Mouse (Mus musculus) midbrain, postnatal 0 days (tissue): ENCODE results near the gene Senp1. TPM values are rescaled to one million over a fixed set of nuclear protein-coding genes. Genes with fewer than 3 reads are reported as not detected.

Experiments
- ATAC-seq: fragments of 200-750 bp; cut with Nextera tagmentation; 2 replicates; pipeline ENCODE4 v1.8.0; 2017; ENCODE audit warnings: moderate number of reproducible peaks, mild to moderate bottlenecking, moderate TSS enrichment, moderate library complexity; ENCODE audit not compliant: low FRiP score
- DNase-seq: peaks from one replicate; pipeline ENCODE4 v3.0.0-alpha.2; 2015; ENCODE audit warnings: low spot score
- H3K27ac ChIP-seq: fragments of 300-500 bp; sonication (generic); 2 replicates; pipeline ENCODE4 v1.5.1; 2014; ENCODE audit warnings: low read depth, mild to moderate bottlenecking, low read length, mixed read lengths
- H3K27me3 ChIP-seq: fragments of 300-500 bp; sonication (generic); 2 replicates; pipeline ENCODE4 v1.6.1; 2014; ENCODE audit warnings: low read length, control low read depth, mixed read lengths; ENCODE audit not compliant: insufficient read depth
- H3K36me3 ChIP-seq: fragments of 300-500 bp; sonication (generic); 2 replicates; pipeline ENCODE4 v1.6.1; 2014; ENCODE audit warnings: low read length, control low read depth, mixed read lengths; ENCODE audit not compliant: insufficient read depth
- H3K4me1 ChIP-seq: fragments of 300-500 bp; sonication (generic); 2 replicates; pipeline ENCODE4 v1.6.1; 2014; ENCODE audit warnings: mild to moderate bottlenecking, control low read depth, antibody characterized with exemption, low read length, mixed read lengths; ENCODE audit not compliant: insufficient read depth
- H3K4me2 ChIP-seq: fragments of 300-500 bp; sonication (generic); 2 replicates; pipeline ENCODE4 v1.6.1; 2014; ENCODE audit warnings: low read depth, mild to moderate bottlenecking, low read length, mixed read lengths; ENCODE audit not compliant: poor library complexity, severe bottlenecking
- H3K4me3 ChIP-seq: fragments of 300-500 bp; sonication (generic); 2 replicates; pipeline ENCODE4 v1.5.1; 2014; ENCODE audit warnings: low read depth, mild to moderate bottlenecking, low read length, moderate library complexity
- H3K9ac ChIP-seq: fragments of 300-500 bp; sonication (generic); replicated peaks from 2 replicates; pipeline ENCODE4 v1.6.1; 2014; ENCODE audit warnings: mild to moderate bottlenecking, low read length, moderate library complexity, mixed read lengths; ENCODE audit not compliant: poor library complexity, severe bottlenecking
- H3K9me3 ChIP-seq: fragments of 300-500 bp; sonication (generic); 2 replicates; pipeline ENCODE4 v1.6.1; 2016; ENCODE audit warnings: low read length, control low read depth
- CTCF ChIP-seq: IDR thresholded peaks from 2 replicates; pipeline ENCODE4 v1.5.1; 2016; ENCODE audit warnings: antibody characterized with exemption, mild to moderate bottlenecking
- WGBS: fragments of 180-500 bp; shearing (Covaris S2); extraction: QIAGEN DNeasy Blood & Tissue Kit; methylation state at CpG from one replicate; pipeline ENCODE4 v1.1.7; 2014; 5-methylcytosine and 5-hydroxymethylcytosine counted together
- polyA plus RNA-seq: library from polyadenylated mRNA; unstranded; fragments of >200 nt; fragmentation: Nextera tagmentation; extraction: Ambion mirVana; gene quantifications from 2 replicates; pipeline ENCODE4 v1.2.1, GENCODE M21; 2015
- total RNA-seq: library from RNA; depleted of rRNA; stranded (reverse); fragments of >200 nt; gene quantifications from 2 replicates; pipeline ENCODE4 v1.2.3, GENCODE M21; 2014

Senp1 gene
- total and polyA plus RNA-seq, 2 experiments from 2014 or later: 12.1 to 18.2 TPM

DNA sequence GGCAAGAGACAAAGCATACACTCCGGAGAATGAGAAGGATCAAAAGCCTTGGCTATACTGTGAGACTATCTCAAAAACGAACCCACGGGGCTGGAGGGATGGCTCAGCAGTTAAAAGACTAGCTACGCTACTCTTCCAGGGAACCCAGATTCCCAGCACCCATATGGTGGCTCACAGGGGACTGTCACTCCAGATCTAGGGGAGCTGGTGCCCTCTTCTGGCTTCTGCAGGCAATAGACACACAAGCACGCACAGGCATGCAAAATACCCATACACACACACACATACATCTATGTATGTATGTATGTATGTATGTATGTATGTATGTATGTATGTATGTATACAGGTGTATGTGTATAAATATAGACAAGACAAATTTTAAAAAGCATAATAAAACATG is 57.0 kb downstream of the Senp1 start:
- Histone ChIP-seq H3K27me3 (no peaks in the 10 kb centered on the region), H3K4me3 (no peak overlapping the region), H3K9ac (no peak overlapping the region), H3K4me1 (no peaks in the 10 kb centered on the region), H3K36me3 (peaks cover 23% of the 10 kb centered on the region), H3K27ac (no peak overlapping the region), H3K9me3 (no peaks in the 10 kb centered on the region), H3K4me2 (no peak overlapping the region)
- no peak for DNase-seq
- WGBS: 94% methylated on average over 5 of the region's 5 CpGs
- ATAC-seq: no peak
- peak; percentile 21; the same call in 1 of the 2 replicates for TF ChIP-seq CTCF

DNA sequence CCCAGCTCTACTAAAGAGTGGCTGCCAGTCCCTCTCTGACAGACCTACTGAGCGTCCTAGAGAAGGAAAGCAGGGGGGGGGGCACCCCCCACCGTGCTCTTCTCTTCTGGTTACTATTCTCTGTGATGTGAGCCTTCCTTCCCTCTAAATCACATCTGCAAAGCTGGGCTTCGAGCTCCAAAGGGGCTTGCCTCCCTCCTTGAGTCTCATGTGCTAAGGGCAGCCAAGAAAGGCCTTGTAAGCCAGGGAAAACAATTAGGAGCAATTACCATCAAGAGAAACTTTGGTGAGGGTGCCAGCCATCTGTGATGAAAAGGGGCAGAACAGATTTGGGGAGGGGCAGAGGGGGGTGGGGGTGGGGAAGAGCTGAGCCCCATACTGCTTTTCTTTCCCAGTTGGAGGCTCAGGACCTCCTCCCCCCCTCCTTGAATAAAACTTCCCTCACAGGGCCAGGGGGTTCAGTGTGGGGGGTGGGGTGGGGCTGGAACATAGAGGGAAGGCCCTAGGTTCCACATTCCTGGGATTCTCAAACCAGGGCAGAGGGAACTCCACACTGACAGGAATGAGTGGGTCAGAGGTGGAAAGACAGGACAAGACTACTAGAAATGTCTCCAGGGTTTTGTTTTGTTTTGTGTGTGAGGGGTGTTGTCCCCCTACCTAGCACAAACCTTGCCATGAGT is 58.3 kb downstream of the Senp1 start:
- H3K4me2 ChIP-seq: no peak overlapping the region
- no peak for DNase-seq
- no peak for TF ChIP-seq CTCF
- no peak overlapping the region; the same call in 1 of the 2 replicates for H3K9ac ChIP-seq
- H3K9me3 ChIP-seq: no peaks in the 10 kb centered on the region
- no peak for ATAC-seq
- no peak overlapping the region for H3K4me3 ChIP-seq
- peaks cover 14% of the 10 kb centered on the region for H3K36me3 ChIP-seq
- H3K27me3 ChIP-seq: no peaks in the 10 kb centered on the region
- WGBS: 13% methylated on average over 3 of the region's 3 CpGs
- H3K4me1 ChIP-seq: no peaks in the 10 kb centered on the region
- H3K27ac ChIP-seq: no peak overlapping the region

DNA sequence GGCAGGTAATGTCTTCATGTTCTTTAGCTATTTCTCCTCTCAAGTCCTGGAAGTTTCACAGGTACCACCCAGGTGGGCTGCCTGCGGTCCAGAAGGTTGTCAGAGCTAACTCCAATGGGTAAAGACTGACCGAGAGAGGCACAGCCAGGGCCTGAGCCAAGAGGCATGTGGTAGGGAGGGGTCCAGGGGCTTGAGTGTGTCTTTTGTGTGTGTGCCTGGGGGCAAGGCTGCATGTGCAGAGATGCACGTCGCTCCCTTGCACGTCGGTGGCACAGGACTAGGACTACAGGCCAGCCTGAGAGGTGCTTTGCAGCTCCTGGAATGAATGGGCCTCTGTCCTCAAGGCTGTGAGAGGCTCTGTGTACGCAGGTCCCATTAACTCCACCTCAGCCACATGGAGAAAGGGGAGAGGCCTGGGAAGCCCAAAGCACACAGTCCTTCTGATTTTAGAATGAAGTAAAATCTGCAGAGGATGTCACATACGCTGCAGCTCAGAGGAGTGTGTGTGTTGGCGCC is 60.3 kb downstream of the Senp1 start:
- no peaks in the 10 kb centered on the region; the same call in 1 of the 2 replicates for H3K36me3 ChIP-seq
- H3K9ac ChIP-seq: no peak overlapping the region
- TF ChIP-seq CTCF: no peak
- H3K4me3 ChIP-seq: no peak overlapping the region
- 73% methylated on average over 9 of the region's 9 CpGs for WGBS
- H3K27me3 ChIP-seq: no peaks in the 10 kb centered on the region
- no peaks in the 10 kb centered on the region for H3K4me1 ChIP-seq
- ATAC-seq (no peak), DNase-seq (no peak)
- H3K9me3 ChIP-seq: no peaks in the 10 kb centered on the region
- no peak overlapping the region for H3K4me2 ChIP-seq
- no peak overlapping the region for H3K27ac ChIP-seq

DNA sequence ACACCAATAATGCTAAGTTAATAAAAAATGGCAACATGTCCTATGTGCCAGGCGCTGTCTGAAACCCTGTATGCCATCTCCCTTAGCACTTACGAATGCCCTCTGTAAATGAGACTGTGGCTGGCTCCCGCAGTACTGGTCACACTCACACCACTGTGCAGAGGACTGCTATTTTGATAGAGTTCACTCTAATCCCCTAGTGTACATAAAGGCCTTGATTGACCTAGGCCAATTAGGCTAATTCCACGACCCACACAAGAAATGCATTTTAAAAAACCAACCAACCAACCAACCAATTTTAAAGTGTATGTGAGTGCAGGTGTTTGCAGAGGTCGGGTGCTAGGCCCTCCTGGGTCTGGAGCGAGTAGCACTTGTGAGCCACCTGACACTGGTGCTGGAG is 63.7 kb downstream of the Senp1 start:
- no peak overlapping the region for H3K4me2 ChIP-seq
- ATAC-seq: no peak

DNA sequence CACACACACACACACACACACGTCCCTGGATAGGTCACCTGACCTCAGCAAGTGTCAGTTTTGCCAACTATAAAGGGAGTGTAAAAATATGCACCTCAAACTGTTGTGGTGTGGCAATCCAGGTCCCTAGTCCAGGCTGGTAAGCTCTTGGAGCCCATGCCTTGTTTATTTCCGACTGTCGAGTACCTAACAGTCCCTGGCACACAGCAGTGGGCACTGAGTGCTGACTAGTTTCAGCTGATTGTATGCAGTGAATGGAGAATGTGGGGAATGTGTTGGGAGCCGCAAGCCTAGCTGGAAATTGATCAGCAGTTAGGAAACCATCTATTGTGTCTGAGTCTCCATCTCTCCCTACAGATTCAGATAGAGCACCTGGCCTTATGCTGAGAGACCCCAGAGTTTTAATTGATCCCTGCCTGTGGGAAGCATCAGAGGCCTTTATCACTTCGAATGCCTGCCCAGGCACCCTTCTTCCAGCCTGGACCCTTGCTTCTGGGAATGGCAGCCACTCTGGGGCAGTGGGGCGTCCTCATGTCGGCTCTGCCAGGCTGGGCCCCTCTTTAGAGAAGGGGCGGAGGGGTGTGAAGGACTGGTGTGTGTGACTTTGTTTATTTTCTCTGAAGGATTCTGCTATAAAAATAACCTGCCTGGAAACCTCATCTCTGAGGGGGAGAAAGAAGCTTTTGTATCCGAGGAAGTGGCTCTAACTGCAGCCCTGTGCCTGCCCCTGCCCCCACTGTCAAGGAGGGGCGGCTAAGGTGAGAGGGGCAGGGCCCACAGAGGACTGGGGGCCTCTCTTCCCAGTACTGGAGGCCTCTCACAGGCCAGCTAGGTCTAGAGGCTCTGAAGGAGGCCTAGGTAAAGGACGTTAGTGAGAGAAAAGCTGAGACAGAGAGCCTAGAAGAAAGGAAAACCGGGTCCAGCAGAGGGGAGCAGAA is 66.3 kb downstream of the Senp1 start:
- H3K4me3 ChIP-seq: no peak overlapping the region
- H3K4me1 ChIP-seq: 0 out of 2 replicates have a peak, but pooled peaks cover 4% of the 10 kb centered on the region
- DNase-seq (no peak), ATAC-seq (no peak)
- H3K9ac ChIP-seq: no peak overlapping the region
- no peak for TF ChIP-seq CTCF
- H3K27me3 ChIP-seq: no peaks in the 10 kb centered on the region
- no peaks in the 10 kb centered on the region for H3K9me3 ChIP-seq
- no peaks in the 10 kb centered on the region for H3K36me3 ChIP-seq
- no peak overlapping the region for H3K4me2 ChIP-seq
- no peak overlapping the region for H3K27ac ChIP-seq
- 39% methylated on average over 12 of the region's 12 CpGs for WGBS

More for the DNA sequence above, 63.7 kb downstream of the Senp1 start:
- Histone ChIP-seq H3K9ac (no peak overlapping the region), H3K4me3 (no peak overlapping the region), H3K4me1 (0 out of 2 replicates have a peak, but pooled peaks cover 4% of the 10 kb centered on the region), H3K36me3 (no peaks in the 10 kb centered on the region; the same call in 1 of the 2 replicates), H3K27me3 (no peaks in the 10 kb centered on the region), H3K27ac (no peak overlapping the region), H3K9me3 (no peaks in the 10 kb centered on the region)
- 75% methylated on average over 6 of the region's 6 CpGs for WGBS
- DNase-seq: no peak
- no peak for TF ChIP-seq CTCF

DNA sequence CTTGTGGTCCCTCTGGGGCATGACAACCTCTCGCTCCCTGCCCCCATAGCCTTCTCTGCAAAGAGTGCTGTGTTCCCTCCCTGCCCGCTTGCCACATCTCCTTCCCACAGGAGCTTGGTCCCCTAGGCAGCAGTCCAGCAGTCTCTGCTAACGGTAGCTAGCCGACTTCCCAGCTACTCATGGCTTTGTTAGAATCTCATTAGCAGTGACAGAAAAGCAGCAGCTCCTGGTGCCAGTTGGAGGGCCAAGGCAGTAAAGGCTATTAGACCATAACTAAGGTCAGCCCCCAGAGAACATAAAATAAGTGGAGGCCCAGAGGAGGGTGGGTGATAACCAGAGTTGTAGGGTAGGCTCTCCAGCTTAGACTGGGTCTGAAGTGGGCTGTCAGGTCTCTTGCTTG is 67.9 kb downstream of the Senp1 start:
- Histone ChIP-seq H3K27me3 (no peaks in the 10 kb centered on the region), H3K9ac (no peak overlapping the region), H3K4me1 (0 out of 2 replicates have a peak, but pooled peaks cover 4% of the 10 kb centered on the region), H3K4me2 (no peak overlapping the region), H3K36me3 (no peaks in the 10 kb centered on the region), H3K27ac (no peak overlapping the region), H3K4me3 (no peak overlapping the region), H3K9me3 (no peaks in the 10 kb centered on the region)
- 29% methylated on average over 4 of the region's 4 CpGs for WGBS
- DNase-seq (peak; percentile 47), ATAC-seq (no peak)
- TF ChIP-seq CTCF: no peak
